Mouse (Mus musculus) mesoderm, embryonic 11.5 days (tissue): ENCODE data around the gene H2al3.

Source experiments
- DNase-seq: peaks from one replicate; pipeline ENCODE4 v3.0.0-alpha.2; 2012; ENCODE audit warnings: low read depth, low spot score

The H2al3 gene

DNA sequence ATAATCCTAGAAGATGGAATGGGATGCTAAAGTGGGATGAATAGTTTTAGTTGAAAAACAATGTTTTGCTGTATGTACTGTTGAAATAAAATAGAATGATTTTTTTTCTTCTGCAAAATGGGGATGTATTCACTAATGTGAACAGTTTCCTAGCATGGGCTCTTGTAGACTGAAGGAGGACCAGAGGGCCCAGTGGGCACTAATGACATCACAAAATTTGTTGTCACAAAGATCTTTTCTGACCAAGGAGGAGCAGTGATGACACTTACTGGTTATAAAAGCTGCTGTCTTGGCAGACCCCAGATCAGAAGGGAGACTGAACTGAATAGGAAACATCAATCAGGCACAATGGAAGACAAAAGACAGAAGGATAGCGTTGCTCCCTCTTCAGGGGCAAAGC lies at the start of gene H2al3:
TSS of gene H2al3 (plus strand) at position 301 of the 400 bp plus-strand sequence.
- no peak for DNase-seq

DNA sequence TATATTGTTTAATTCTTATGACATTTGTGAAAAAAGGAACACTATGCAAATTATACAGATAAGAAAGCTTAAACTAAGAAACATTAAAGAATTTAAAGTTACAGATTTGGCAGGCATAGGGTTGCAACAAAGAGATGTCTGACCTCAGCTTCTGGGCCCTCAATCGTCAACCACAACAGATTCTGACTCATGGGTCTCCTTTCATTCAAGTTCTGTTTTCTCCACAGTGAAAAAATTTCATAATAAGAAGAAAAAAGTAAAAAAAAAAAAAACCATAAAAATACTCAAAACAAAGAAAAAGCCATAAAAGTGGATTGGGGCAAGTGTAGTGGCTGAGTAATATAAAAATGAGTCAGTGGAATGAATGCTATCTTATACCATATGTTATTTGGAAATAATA lies 39.4 kb upstream of the H2al3 start:
- DNase-seq: no peak

DNA sequence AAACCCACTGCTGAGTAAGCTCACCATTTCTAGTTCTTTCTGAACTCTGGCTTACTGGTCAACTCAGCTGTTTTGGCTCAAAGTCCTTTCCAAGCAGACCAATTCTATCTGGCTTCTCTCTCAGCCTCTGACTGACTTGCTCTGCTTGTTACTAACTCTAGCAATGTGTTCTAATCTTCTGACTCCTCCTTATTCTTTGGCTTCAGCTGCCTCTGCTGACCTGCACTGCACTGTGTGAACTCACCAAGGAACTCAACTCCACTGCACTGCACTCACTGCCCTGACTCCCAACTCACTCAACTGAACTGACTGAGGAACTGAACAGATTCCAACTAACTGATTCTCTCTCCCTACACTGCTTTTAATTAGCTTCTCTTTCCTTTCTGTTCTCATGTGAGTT lies 37.0 kb upstream of the H2al3 start:
- no peak for DNase-seq

DNA sequence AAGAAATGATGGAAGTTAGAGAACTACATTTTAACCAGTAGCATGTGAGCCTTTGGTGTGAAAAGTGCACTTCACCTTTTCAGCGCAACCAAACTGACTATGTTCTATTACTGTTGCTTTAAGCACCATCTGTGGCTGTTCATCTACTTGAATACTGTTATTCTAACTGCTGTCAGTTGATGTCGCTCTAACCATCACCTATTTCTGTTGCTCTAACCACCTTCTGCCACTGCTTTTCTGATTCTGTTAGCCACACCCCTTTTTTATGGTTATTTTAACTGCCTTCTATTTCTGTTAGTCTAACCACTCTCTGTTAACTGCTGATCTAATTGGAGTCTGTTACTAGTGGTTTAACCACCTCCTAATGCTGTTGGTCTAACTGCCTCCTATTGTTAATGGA lies 14.7 kb upstream of the H2al3 start:
- DNase-seq: no peak

DNA sequence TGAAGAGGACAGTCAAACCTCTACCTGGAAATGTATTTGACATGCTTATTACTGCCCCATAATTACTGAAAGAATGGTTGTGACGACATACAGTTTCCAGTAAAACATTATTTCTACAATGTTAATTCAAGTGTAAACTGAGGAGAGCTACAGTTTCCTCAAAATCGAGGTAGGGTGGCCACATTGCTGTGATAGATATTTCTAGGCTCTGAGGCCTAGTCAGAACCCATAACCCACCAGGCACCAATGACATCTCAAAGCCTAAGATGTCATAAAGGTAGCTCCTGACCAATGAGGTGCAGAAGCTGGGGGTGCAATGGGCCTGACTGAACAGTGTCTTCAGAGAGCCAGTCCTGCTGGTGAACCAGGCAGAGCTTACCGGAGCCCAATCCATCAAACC lies 2.9 kb upstream of the H2al3 start, which contains the start of gene Hypm:
TSS of gene Hypm (plus strand) at position 301 of the 400 bp plus-strand sequence.
- DNase-seq: no peak

DNA sequence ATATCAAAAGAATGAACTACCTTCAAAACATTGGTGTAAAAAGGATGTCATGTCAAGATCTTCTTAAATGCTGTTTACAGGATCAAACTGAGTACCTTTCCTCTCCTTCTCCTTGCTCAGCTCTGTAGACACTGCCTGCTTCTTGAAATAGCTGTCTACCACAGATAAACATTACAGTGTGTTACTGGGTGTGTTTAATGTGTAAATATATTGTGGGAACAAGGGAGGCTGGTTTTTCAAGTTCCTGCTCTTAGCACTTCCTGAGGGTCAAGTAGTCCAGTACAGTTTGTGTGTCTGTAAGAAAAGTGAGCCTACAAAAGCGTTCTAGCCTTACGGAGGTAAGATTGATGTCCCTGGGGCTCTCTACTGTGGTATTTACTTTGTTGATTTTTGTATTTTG lies 12.4 kb downstream of the H2al3 start:
- no peak for DNase-seq

DNA sequence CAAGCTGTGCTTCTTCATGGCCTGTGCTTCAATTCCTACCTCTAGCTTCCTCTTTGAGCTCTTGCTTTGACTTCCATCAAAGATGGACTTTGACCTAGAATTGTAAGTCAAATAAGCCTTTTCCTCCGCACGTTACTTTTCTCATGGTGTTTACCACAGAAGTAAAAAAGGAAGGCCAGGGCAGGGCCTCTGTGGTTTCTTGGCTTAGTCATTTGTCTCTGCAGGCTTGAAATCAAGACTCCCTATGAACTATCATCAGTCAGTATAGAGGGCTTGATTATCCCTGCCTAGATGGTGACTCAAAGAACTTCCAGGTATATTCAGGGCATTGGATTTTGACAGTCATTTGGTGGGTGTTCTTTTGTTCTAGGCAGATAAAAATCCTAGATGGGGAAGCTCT lies 26.0 kb downstream of the H2al3 start:
- DNase-seq: no peak

DNA sequence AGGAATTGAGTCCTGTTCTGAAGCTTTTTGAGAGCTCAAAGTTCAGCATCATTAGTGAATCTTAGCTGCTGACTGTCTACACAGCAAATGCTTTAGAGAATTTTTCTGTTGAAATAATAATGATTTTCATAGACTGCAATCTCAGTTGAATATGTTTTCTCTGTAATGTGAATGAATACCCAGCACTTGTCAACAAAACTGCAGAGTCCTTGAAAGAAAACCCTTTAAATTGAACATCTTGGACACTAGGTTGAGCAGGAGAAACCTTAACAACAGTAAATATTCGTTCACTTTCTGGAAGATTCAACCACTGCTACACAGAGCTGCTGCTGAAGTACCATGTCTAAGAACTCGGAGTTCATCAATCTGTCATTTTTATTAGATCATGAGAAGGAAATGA lies 35.8 kb downstream of the H2al3 start, which contains the start of gene Sytl5:
TSS of gene Sytl5 (plus strand) at position 301 of the 400 bp plus-strand sequence.
- no peak for DNase-seq
